8 mouse cellular contexts compared by ENCODE assay signal in genomic region chr4:41568682-41569410, GRCm38 (mm10). TPM values are rescaled to one million over a fixed set of nuclear protein-coding genes. Genes with fewer than 3 reads are reported as not detected.
DNase-seq lines count a peak whose midpoint lies in the region; ATAC-seq lines count a peak whose summit lies in the region.

No protein-coding gene starts in this region.

- H3K4me1 ChIP-seq in forebrain, embryonic 10.5 days, result peaks cover 38% of the 10 kb centered on the region
- H3K4me1 ChIP-seq in stomach, embryonic 15.5 days, result peaks cover 5% of the 10 kb centered on the region

- peak overlapping the region; percentile 83 for H3K27ac ChIP-seq in forebrain, embryonic 10.5 days
- H3K27ac ChIP-seq in stomach, embryonic 15.5 days, result peak overlapping the region; percentile 49; the same call in 1 of the 2 replicates

- H3K4me2 ChIP-seq in stomach, embryonic 15.5 days, result peak overlapping the region; percentile 98

- under 1% methylated on average over 58 of the region's 58 CpGs for WGBS in forebrain, embryonic 10.5 days
- 1% methylated on average over 57 of the region's 58 CpGs for WGBS in stomach, embryonic 15.5 days

- peak; percentile 65 for DNase-seq in cerebellum, adult 11 months
- peak; percentile 39 for DNase-seq in adrenal gland, postnatal 25 days
- DNase-seq in forebrain, embryonic 10.5 days (ENCODE audit: extremely low spot score, low spot score), result no peak
- peak; percentile 56 for DNase-seq in heart, postnatal 4 days
- DNase-seq in layer of hippocampus, postnatal 25 days (ENCODE audit: extremely low spot score in 1 of 2, low spot score in 1 of 2), result peak; percentile 42 to 50
- DNase-seq in lung, postnatal 4 days, result peak; percentile 49 to 59

- no peaks in the 10 kb centered on the region for H3K36me3 ChIP-seq in forebrain, embryonic 10.5 days (replicated peaks)
- no peaks in the 10 kb centered on the region for H3K36me3 ChIP-seq in stomach, embryonic 15.5 days

- H3K27me3 ChIP-seq in forebrain, embryonic 10.5 days (ENCODE audit: poor library complexity, severe bottlenecking), result peaks cover 41% of the 10 kb centered on the region
- H3K27me3 ChIP-seq in stomach, embryonic 15.5 days (replicated peaks), result peaks cover 6% of the 10 kb centered on the region; the same call in 1 of the 2 replicates

- H3K9me3 ChIP-seq in forebrain, embryonic 10.5 days, result no peaks in the 10 kb centered on the region
- no peaks in the 10 kb centered on the region for H3K9me3 ChIP-seq in stomach, embryonic 15.5 days

- H3K4me3 ChIP-seq in forebrain, embryonic 10.5 days, result peak overlapping the region; percentile 75
- peak overlapping the region; percentile 72 for H3K4me3 ChIP-seq in stomach, embryonic 15.5 days (replicated peaks)

- peak overlapping the region; percentile 51 for H3K9ac ChIP-seq in stomach, embryonic 15.5 days

- ATAC-seq in cerebellum, adult (ENCODE audit: insufficient number of reproducible peaks, low FRiP score, low TSS enrichment), result no peak; the same call in 1 of the 2 replicates
- no peak; the same call in 1 of the 2 replicates for ATAC-seq in stomach, embryonic 15.5 days (ENCODE audit: insufficient read depth, low FRiP score, low read depth)

RNA-seq across cellular contexts. Expression of gene Fam219a, which starts 0.5 kb away (rescaled TPM):
- total RNA-seq in adrenal gland, postnatal 25 days (2021), result 15.0 and 20.0 TPM in 2 replicates
- 1.8 and 3.3 TPM in 2 replicates for polyA plus RNA-seq in forebrain, embryonic 10.5 days (2016; fragmentation: Nextera tagmentation; extraction: Ambion mirVana)
- total RNA-seq in heart, postnatal 4 days (2021), result 10 to 100 TPM; 15.3 to 15.5 TPM
- total RNA-seq in layer of hippocampus, postnatal 25 days (2021), result 100 to 1,000 TPM; 159 to 165 TPM
- polyA plus RNA-seq in stomach, embryonic 15.5 days (2015; fragmentation: Nextera tagmentation; extraction: Ambion mirVana), result 2.9 and 3.5 TPM in 2 replicates

RNA-seq across cellular contexts. Expression of gene Dnaic1, which starts 0.7 kb away (rescaled TPM):
- 0.30 TPM in 1 of 2 replicates, not detected in the other for total RNA-seq in adrenal gland, postnatal 25 days (2021)
- 1.1 and 1.5 TPM in 2 replicates for polyA plus RNA-seq in forebrain, embryonic 10.5 days (2016; fragmentation: Nextera tagmentation; extraction: Ambion mirVana)
- 1 to 10 TPM; 1.3 to 1.7 TPM for total RNA-seq in heart, postnatal 4 days (2021)
- total RNA-seq in layer of hippocampus, postnatal 25 days (2021), result 10 to 100 TPM in 1 of 2 experiments, 1 to 10 TPM in 1; 7.1 to 11.2 TPM
- polyA plus RNA-seq in stomach, embryonic 15.5 days (2015; fragmentation: Nextera tagmentation; extraction: Ambion mirVana), result 3.0 and 3.7 TPM in 2 replicates

RNA-seq across cellular contexts. Expression of gene 1110017D15Rik, which starts 51.7 kb away (rescaled TPM):
- 0.82 TPM in 1 of 2 replicates, not detected in the other for total RNA-seq in adrenal gland, postnatal 25 days (2021)
- polyA plus RNA-seq in forebrain, embryonic 10.5 days (2016; fragmentation: Nextera tagmentation; extraction: Ambion mirVana), result 3.8 and 6.1 TPM in 2 replicates
- not detected for total RNA-seq in heart, postnatal 4 days (2021)
- 1 to 10 TPM; 4.5 to 7.0 TPM for total RNA-seq in layer of hippocampus, postnatal 25 days (2021)
- polyA plus RNA-seq in stomach, embryonic 15.5 days (2015; fragmentation: Nextera tagmentation; extraction: Ambion mirVana), result 0.30 and 0.55 TPM in 2 replicates
